Mouse (Mus musculus): ENCODE results near the gene Prep. TPM values are rescaled to one million over a fixed set of nuclear protein-coding genes. Genes with fewer than 3 reads are reported as not detected.
A peak's percentile ranks its signal among the peaks of the same experiment; 100 is the strongest.

The Prep gene
- polyA plus RNA-seq, 1 experiment = 49.2 TPM

DNA sequence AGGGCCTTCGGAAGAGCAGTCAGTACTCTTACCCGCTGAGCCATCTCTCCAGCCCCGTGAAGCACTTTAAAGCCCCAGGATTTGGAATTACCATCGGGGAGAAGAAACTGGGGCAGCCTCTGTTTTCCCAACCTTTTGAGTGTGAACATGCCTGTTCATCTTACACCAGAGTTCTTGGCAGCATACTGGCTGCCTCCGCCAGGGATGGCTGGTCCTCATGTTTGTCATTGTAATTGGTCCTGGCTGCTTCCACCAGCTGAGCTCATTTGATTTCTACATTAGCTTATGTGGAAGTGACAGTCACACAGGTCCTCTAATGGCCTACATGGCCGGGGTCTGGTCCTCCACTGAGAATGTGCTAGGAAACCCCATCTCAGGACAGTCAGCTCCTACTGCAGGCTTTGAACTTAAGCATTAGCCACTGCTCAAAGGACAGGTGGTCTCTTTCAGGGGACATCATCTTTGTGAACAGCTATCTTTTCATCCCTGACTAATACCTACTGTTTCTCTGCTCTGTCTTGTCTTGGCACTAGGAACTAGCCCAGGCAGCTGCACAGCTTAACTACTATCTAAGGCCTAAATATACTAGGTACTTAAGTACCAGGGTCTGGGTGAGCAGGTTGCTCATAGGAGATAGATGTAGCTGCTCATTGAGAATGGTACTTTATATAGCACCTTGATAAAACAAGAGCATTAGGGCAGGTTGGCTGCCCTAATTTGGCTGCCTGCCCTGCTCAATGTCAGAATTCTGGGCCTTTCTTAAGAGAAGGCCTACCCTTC is 77.2 kb downstream of the Prep start:
- no peaks in the 10 kb centered on the region for H3K27me3 ChIP-seq (ENCODE audit: control insufficient read depth, insufficient read depth, insufficient read length)
- TF ChIP-seq USF1 (IDR thresholded peaks at IDR 0.05; ENCODE audit: low read depth) = no peak
- no peak for TF ChIP-seq CTCF (IDR thresholded peaks at IDR 0.05; ENCODE audit: control insufficient read depth, insufficient read depth, insufficient read length)
- TF ChIP-seq FOSL1 (IDR thresholded peaks at IDR 0.05; ENCODE audit: insufficient read depth, low read length, poor library complexity, severe bottlenecking) = no peak
- TF ChIP-seq MYOG (IDR thresholded peaks at IDR 0.05; ENCODE audit: control insufficient read depth, extremely low read depth, insufficient read length) = no peak
- TF ChIP-seq MAX (IDR thresholded peaks at IDR 0.05) = no peak
- no peak for TF ChIP-seq CEBPB (IDR thresholded peaks at IDR 0.05; ENCODE audit: low read depth)
- no peak for TF ChIP-seq MYOD1 (IDR thresholded peaks at IDR 0.05; ENCODE audit: control insufficient read depth, insufficient read length, low read depth)
- H3K79me3 ChIP-seq (ENCODE audit: low read depth) = peaks cover 2% of the 10 kb centered on the region
- H3K4me3 ChIP-seq (ENCODE audit: insufficient read depth, poor library complexity, severe bottlenecking) = no peak overlapping the region
- no peak overlapping the region for H3ac ChIP-seq (ENCODE audit: control insufficient read depth, insufficient read length, low read depth)
- H3K79me2 ChIP-seq (ENCODE audit: control insufficient read depth, insufficient read depth) = peaks cover 25% of the 10 kb centered on the region
- peaks cover 46% of the 10 kb centered on the region for H3K36me3 ChIP-seq (ENCODE audit: control insufficient read depth, insufficient read depth)

DNA sequence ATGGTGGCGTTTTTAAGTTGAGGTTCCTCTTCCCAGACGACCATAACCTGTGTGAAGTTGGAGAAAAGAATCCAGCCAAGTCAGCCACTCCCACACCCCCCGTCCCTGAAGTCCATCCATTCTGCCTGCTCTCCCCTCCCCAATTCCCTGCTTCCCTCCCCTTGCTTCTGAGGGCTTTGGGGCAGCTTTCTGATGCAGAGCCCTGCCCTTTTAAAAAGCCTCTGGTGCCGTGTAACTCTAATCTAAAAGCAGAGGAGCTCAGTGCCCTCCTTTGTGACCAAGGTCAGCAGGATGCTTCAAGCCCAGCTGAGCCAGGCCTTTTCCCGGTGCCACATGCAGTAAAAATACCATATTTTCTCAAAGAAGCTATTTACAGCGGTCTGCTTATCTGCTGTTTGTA is 79.8 kb downstream of the Prep start:
- Histone ChIP-seq H3K36me3 (ENCODE audit: control insufficient read depth, insufficient read depth) (peaks cover 64% of the 10 kb centered on the region), H3K4me3 (ENCODE audit: insufficient read depth, poor library complexity, severe bottlenecking) (no peak overlapping the region), H3K79me3 (ENCODE audit: low read depth) (peaks cover 2% of the 10 kb centered on the region), H3K79me2 (ENCODE audit: control insufficient read depth, insufficient read depth) (peaks cover 16% of the 10 kb centered on the region), H3ac (ENCODE audit: control insufficient read depth, insufficient read length, low read depth) (no peak overlapping the region), H3K27me3 (ENCODE audit: control insufficient read depth, insufficient read depth, insufficient read length) (no peaks in the 10 kb centered on the region)
- TF ChIP-seq FOSL1 (IDR thresholded peaks at IDR 0.05; ENCODE audit: insufficient read depth, low read length, poor library complexity, severe bottlenecking) (no peak), CTCF (IDR thresholded peaks at IDR 0.05; ENCODE audit: control insufficient read depth, insufficient read depth, insufficient read length) (no peak), USF1 (IDR thresholded peaks at IDR 0.05; ENCODE audit: low read depth) (no peak), MYOD1 (IDR thresholded peaks at IDR 0.05; ENCODE audit: control insufficient read depth, insufficient read length, low read depth) (no peak), CEBPB (IDR thresholded peaks at IDR 0.05; ENCODE audit: low read depth) (no peak), MAX (IDR thresholded peaks at IDR 0.05) (no peak), MYOG (IDR thresholded peaks at IDR 0.05; ENCODE audit: control insufficient read depth, extremely low read depth, insufficient read length) (no peak)

GRCm38 (mm10) chr10:45151137-45151536 is 84.1 kb downstream of the Prep start:
- Histone ChIP-seq H3K27me3 (ENCODE audit: control insufficient read depth, insufficient read depth, insufficient read length) (no peaks in the 10 kb centered on the region), H3K36me3 (ENCODE audit: control insufficient read depth, insufficient read depth) (peaks cover 80% of the 10 kb centered on the region), H3K79me2 (ENCODE audit: control insufficient read depth, insufficient read depth) (peaks cover 3% of the 10 kb centered on the region), H3K79me3 (ENCODE audit: low read depth) (no peaks in the 10 kb centered on the region), H3K4me3 (ENCODE audit: insufficient read depth, poor library complexity, severe bottlenecking) (no peak overlapping the region), H3ac (ENCODE audit: control insufficient read depth, insufficient read length, low read depth) (no peak overlapping the region)
- TF ChIP-seq MAX (IDR thresholded peaks at IDR 0.05) = no peak
- TF ChIP-seq USF1 (IDR thresholded peaks at IDR 0.05; ENCODE audit: low read depth) = peak; percentile 50

GRCm38 (mm10) chr10:45151771-45152692 is 85.0 kb downstream of the Prep start:
- Histone ChIP-seq H3K4me3 (ENCODE audit: insufficient read depth, poor library complexity, severe bottlenecking) (no peak overlapping the region), H3K27me3 (ENCODE audit: control insufficient read depth, insufficient read depth, insufficient read length) (no peaks in the 10 kb centered on the region), H3K79me2 (ENCODE audit: control insufficient read depth, insufficient read depth) (no peaks in the 10 kb centered on the region), H3K79me3 (ENCODE audit: low read depth) (no peaks in the 10 kb centered on the region), H3ac (ENCODE audit: control insufficient read depth, insufficient read length, low read depth) (no peak overlapping the region), H3K36me3 (ENCODE audit: control insufficient read depth, insufficient read depth) (peaks cover 89% of the 10 kb centered on the region)
- TF ChIP-seq MAX (IDR thresholded peaks at IDR 0.05) (no peak), USF1 (IDR thresholded peaks at IDR 0.05; ENCODE audit: low read depth) (no peak), CTCF (IDR thresholded peaks at IDR 0.05; ENCODE audit: control insufficient read depth, insufficient read depth, insufficient read length) (no peak), CEBPB (IDR thresholded peaks at IDR 0.05; ENCODE audit: low read depth) (no peak), FOSL1 (IDR thresholded peaks at IDR 0.05; ENCODE audit: insufficient read depth, low read length, poor library complexity, severe bottlenecking) (no peak), MYOG (IDR thresholded peaks at IDR 0.05; ENCODE audit: control insufficient read depth, extremely low read depth, insufficient read length) (no peak), MYOD1 (IDR thresholded peaks at IDR 0.05; ENCODE audit: control insufficient read depth, insufficient read length, low read depth) (no peak)

DNA sequence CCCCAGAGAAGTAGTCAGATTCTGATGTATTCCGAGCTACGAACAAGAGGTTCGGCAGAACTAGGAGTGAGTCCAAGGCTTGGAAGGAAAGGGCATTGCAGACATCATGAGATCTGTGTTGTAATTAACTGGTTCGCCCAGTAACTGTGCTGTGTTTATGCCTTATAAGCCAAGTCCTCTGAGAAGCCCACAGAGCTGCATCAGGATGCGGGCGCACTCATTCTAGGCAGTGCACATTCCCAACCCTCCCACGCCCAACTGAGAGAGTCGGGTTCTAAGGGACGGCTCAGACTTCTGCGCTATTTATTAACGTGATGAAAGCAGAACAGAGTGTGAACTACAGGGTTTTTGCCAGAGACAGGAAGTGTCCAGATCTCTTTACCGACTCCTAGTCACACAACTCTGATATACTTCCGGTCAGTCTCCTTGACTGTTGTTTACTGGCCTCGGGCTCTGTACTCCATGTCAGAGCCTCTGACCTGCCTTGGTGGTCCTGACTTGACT is 87.6 kb downstream of the Prep start:
- H3K36me3 ChIP-seq (ENCODE audit: control insufficient read depth, insufficient read depth) = peaks cover 98% of the 10 kb centered on the region
- no peaks in the 10 kb centered on the region for H3K79me2 ChIP-seq (ENCODE audit: control insufficient read depth, insufficient read depth)
- TF ChIP-seq CEBPB (IDR thresholded peaks at IDR 0.05; ENCODE audit: low read depth) (no peak), MAX (IDR thresholded peaks at IDR 0.05) (no peak), CTCF (IDR thresholded peaks at IDR 0.05; ENCODE audit: control insufficient read depth, insufficient read depth, insufficient read length) (no peak), FOSL1 (IDR thresholded peaks at IDR 0.05; ENCODE audit: insufficient read depth, low read length, poor library complexity, severe bottlenecking) (no peak), MYOD1 (IDR thresholded peaks at IDR 0.05; ENCODE audit: control insufficient read depth, insufficient read length, low read depth) (no peak), USF1 (IDR thresholded peaks at IDR 0.05; ENCODE audit: low read depth) (no peak), MYOG (IDR thresholded peaks at IDR 0.05; ENCODE audit: control insufficient read depth, extremely low read depth, insufficient read length) (no peak)
- no peaks in the 10 kb centered on the region for H3K79me3 ChIP-seq (ENCODE audit: low read depth)
- no peak overlapping the region for H3K4me3 ChIP-seq (ENCODE audit: insufficient read depth, poor library complexity, severe bottlenecking)
- no peaks in the 10 kb centered on the region for H3K27me3 ChIP-seq (ENCODE audit: control insufficient read depth, insufficient read depth, insufficient read length)
- no peak overlapping the region for H3ac ChIP-seq (ENCODE audit: control insufficient read depth, insufficient read length, low read depth)
